Comparison of ENCODE assay signal across 23 mouse cellular contexts in genomic region chr3:31129766-31130165, GRCm38 (mm10). TPM values are rescaled to one million over a fixed set of nuclear protein-coding genes. Genes with fewer than 3 reads are reported as not detected.
"Had no signal": no experiment of that assay in that cellular context is flagged by ENCODE, and none has a peak within 500 bp of the region (broad histone marks: within the 10 kb centered on the region; RNA-seq: fewer than 3 reads in every experiment).

No protein-coding gene starts in this region.

- DNase-seq: kidney, adult 11 months; kidney, adult 8-10 months; kidney, postnatal 10 days; kidney, postnatal 36 days; layer of hippocampus, postnatal 36 days; liver, embryonic 13.5 days; retina, postnatal 1 day; right cerebral cortex, postnatal 25 days; thymus, adult 2 months; thymus, postnatal 14 days; thymus, postnatal 4 days had no signal

- H3K4me1 ChIP-seq: midbrain, embryonic 12.5 days; neural tube, embryonic 13.5 days had no signal

- H3K27me3 ChIP-seq: kidney, embryonic 15.5 days; liver, embryonic 13.5 days; midbrain, embryonic 12.5 days; neural tube, embryonic 13.5 days had no signal

- H3K36me3 ChIP-seq: kidney, embryonic 15.5 days; liver, embryonic 13.5 days; midbrain, embryonic 12.5 days; neural tube, embryonic 13.5 days had no signal

- ATAC-seq: lung, postnatal 0 days; midbrain, embryonic 16.5 days had no signal

- H3K9ac ChIP-seq: kidney, embryonic 15.5 days; liver, embryonic 13.5 days; lung, embryonic 14.5 days; midbrain, embryonic 12.5 days; neural tube, embryonic 13.5 days had no signal

- H3K4me2 ChIP-seq: kidney, embryonic 15.5 days; liver, embryonic 13.5 days; lung, embryonic 14.5 days; midbrain, embryonic 12.5 days; neural tube, embryonic 13.5 days had no signal

- H3K9me3 ChIP-seq: kidney, embryonic 15.5 days; liver, embryonic 13.5 days; midbrain, embryonic 12.5 days; neural tube, embryonic 13.5 days had no signal

- H3K27ac ChIP-seq: kidney, embryonic 15.5 days; left cerebral cortex, adult 2 months; liver, embryonic 13.5 days; macrophage; midbrain, embryonic 12.5 days; neural tube, embryonic 13.5 days had no signal

- H3K4me3 ChIP-seq: kidney, embryonic 15.5 days; left cerebral cortex, adult 2 months; liver, embryonic 13.5 days; midbrain, embryonic 12.5 days; myocyte; neural tube, embryonic 13.5 days had no signal

RNA-seq across cellular contexts. Expression of gene Cldn11, which starts 20.0 kb away (rescaled TPM):
- total RNA-seq: megakaryocyte, adult 5-6 weeks; monocyte, adult 5-6 weeks; neutrophil, adult 5-6 weeks had no signal
- polyA plus RNA-seq: macrophage, myocyte had no signal
